Mouse (Mus musculus): ENCODE measurements at regions not wholly inside any gene's neighbourhood (a gene's known extent, or its start where the extent isn't known, plus 50 kb on each side); places are given as distances from the start of the nearest gene placed in this dataset.

DNA sequence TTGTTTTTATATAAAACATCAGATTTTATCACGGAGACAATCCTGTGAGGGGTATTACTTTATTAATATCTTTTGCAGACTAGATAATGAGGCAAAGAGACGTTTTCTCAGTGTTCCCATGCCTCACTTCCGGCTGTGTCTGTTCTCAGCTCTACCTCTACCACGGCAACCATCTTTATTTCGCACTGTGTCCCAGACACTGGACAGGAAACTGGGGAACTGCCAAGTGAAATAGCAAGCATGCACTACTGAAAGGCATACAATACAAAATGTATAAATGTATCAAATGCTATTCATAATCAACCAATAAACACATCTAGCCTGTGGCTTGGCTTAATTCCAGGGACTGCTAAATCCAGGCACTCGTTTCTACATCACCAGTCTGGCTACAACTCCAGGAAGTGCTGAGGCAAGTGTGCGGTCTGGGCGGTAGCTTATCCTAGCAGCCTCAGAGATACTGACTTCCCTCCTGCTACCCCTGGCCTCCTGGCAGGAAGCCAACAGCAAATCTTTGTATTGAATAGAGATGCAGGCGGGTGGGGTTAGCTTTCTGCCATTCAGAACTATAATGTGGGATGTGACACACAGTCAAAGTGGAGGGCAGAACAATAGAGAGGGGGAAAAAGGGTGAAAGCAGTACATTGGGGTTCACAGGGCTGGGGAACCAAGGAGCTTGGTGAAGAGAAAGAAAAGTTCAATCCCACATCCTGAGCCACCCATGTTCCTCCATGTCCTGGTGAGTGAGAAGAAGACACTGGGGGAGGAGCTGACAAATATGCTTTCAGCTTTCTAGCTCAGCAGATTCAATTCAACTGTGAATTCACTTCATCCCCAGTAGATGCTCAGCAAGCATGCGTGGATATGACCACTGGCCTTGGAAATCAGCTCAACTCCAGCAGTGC, 164.0 kb upstream of the F930015N05Rik start:
- Histone ChIP-seq H3K27me3 (replicated peaks) (peaks cover 31% of the 10 kb centered on the region), H3K36me3 (replicated peaks; ENCODE audit: low read length) (no peaks in the 10 kb centered on the region), H3K4me3 (replicated peaks) (no peak overlapping the region), H3K4me1 (peaks cover 6% of the 10 kb centered on the region), H3K9me3 (peaks cover 22% of the 10 kb centered on the region)
- TF ChIP-seq GATA1 (IDR thresholded peaks at IDR 0.05; ENCODE audit: borderline replicate concordance, low read length) (no peak), FLI1 (IDR thresholded peaks at IDR 0.05; ENCODE audit: low read length) (no peak)

DNA sequence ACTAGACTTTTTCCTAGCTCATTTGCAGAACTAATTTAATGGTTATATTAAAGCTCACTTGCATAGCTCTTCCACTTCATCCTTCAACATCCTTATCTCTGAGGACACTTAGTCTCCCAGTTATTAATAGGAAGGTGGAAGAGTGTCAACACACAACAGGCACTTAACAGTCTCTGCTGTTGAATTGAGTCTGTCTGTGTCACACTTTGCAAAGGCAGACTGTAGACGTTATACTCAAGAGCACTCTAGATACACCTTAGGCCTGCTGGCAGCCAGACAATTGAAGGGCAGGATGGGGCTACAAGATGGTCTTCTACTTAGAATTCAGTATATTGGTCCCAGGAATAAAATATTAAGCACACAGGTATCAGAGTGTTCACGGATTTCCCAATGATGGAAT, 172.6 kb upstream of the F930015N05Rik start:
- H3K4me1 ChIP-seq = no peaks in the 10 kb centered on the region
- no peaks in the 10 kb centered on the region for H3K9me3 ChIP-seq
- H3K4me3 ChIP-seq (replicated peaks) = no peak overlapping the region
- H3K36me3 ChIP-seq (replicated peaks; ENCODE audit: low read length) = no peaks in the 10 kb centered on the region
- H3K27me3 ChIP-seq (replicated peaks) = no peaks in the 10 kb centered on the region
- TF ChIP-seq FLI1 (IDR thresholded peaks at IDR 0.05; ENCODE audit: low read length) (no peak), GATA1 (IDR thresholded peaks at IDR 0.05; ENCODE audit: borderline replicate concordance, low read length) (no peak)

DNA sequence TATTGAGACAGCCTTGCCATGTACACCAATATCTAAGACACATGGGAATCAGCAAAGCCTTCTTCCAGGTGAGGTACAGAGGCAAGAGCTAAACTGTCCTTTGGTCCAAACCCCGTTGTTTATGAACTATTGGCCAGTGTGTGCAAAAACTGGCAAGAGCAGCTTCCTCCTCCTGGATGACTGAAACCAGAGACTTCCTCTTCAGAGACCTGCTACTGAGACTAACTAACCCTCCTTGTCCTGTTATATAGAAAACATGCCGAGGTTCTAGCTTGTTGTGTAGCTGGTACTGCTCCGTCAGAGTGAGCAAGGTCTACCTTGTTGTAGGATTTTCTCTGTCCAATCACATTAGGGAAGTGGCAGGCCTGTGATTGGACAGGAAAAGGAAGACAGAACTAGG, 174.3 kb upstream of the F930015N05Rik start:
- Histone ChIP-seq H3K4me1 (no peaks in the 10 kb centered on the region), H3K27me3 (replicated peaks) (no peaks in the 10 kb centered on the region), H3K36me3 (replicated peaks; ENCODE audit: low read length) (no peaks in the 10 kb centered on the region), H3K9me3 (no peaks in the 10 kb centered on the region), H3K4me3 (replicated peaks) (no peak overlapping the region)
- no peak for TF ChIP-seq GATA1 (IDR thresholded peaks at IDR 0.05; ENCODE audit: borderline replicate concordance, low read length)
- no peak for TF ChIP-seq FLI1 (IDR thresholded peaks at IDR 0.05; ENCODE audit: low read length)

DNA sequence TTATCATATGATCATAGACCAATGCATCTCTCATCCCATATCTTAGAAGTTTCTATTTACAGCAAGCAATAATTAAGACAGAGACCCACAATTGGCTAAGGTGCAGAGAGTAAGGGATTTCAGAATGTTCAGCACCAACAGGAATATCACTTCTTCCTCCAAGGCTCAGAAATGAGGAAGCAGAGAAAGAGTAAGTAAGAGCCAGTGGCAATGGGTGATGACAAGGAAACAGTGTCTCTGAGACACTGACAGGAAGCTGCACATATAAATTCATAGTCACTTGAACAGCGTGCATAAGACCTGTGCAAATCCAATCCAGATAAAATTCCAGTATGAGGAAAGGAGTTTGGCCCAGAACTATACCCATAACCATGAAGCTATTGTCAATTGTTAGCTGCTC, 178.7 kb upstream of the F930015N05Rik start:
- Histone ChIP-seq H3K27me3 (replicated peaks) (no peaks in the 10 kb centered on the region), H3K4me3 (replicated peaks) (no peak overlapping the region), H3K4me1 (no peaks in the 10 kb centered on the region), H3K36me3 (replicated peaks; ENCODE audit: low read length) (no peaks in the 10 kb centered on the region), H3K9me3 (no peaks in the 10 kb centered on the region)
- TF ChIP-seq FLI1 (IDR thresholded peaks at IDR 0.05; ENCODE audit: low read length) (no peak), GATA1 (IDR thresholded peaks at IDR 0.05; ENCODE audit: borderline replicate concordance, low read length) (no peak)

DNA sequence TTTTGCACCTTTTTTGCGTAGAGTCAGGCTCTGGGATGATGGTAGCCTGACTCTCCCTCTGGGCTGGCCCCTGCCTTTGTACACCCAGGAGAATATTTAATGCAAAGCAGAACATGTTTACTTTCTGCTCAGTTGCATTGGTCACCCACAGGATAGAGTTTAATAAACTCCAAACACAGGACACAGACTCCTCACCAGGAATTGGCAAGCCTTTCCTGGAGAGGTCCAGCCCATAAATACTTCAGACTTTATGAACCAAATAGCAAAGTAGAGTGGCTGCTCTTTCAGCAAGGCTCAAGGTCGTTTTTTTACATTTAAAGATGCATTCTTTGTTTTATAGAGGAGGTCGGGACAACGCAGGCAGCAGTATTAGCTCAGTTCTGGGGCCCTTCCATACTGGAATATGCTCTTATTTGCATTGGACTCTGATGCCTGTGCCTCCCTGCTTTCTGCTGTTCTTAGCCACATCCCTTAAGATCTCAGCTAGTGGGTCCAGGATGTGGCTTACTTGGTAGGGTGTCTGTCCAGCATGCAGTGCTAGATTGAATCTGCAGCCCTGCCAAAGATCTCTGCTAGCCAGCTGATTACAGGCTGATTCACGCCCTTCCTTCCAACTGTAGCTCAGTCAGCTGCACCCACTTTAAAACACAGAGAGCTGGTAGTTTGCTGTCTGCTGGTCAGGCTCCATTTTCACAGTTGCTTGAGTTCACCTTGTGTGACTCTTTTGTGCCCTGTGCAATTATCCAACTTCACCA, 182.4 kb upstream of the F930015N05Rik start:
- no peak overlapping the region for H3K4me3 ChIP-seq (replicated peaks)
- TF ChIP-seq FLI1 (IDR thresholded peaks at IDR 0.05; ENCODE audit: low read length) (no peak), GATA1 (IDR thresholded peaks at IDR 0.05; ENCODE audit: borderline replicate concordance, low read length) (no peak)
- H3K4me1 ChIP-seq = no peaks in the 10 kb centered on the region
- no peaks in the 10 kb centered on the region for H3K36me3 ChIP-seq (replicated peaks; ENCODE audit: low read length)
- no peaks in the 10 kb centered on the region for H3K9me3 ChIP-seq
- no peaks in the 10 kb centered on the region for H3K27me3 ChIP-seq (replicated peaks)

GRCm38 (mm10) chr11:64627180-64627579, 190.7 kb upstream of the F930015N05Rik start:
- H3K4me3 ChIP-seq (replicated peaks) = no peak overlapping the region
- no peaks in the 10 kb centered on the region for H3K4me1 ChIP-seq
- no peaks in the 10 kb centered on the region for H3K27me3 ChIP-seq (replicated peaks)
- H3K9me3 ChIP-seq = no peaks in the 10 kb centered on the region
- TF ChIP-seq GATA1 (IDR thresholded peaks at IDR 0.05; ENCODE audit: borderline replicate concordance, low read length) = no peak
- TF ChIP-seq FLI1 (IDR thresholded peaks at IDR 0.05; ENCODE audit: low read length) = no peak
- no peaks in the 10 kb centered on the region for H3K36me3 ChIP-seq (replicated peaks; ENCODE audit: low read length)

GRCm38 (mm10) chr11:64640947-64641346, 204.5 kb upstream of the F930015N05Rik start:
- Histone ChIP-seq H3K4me1 (no peaks in the 10 kb centered on the region), H3K9me3 (peaks cover 5% of the 10 kb centered on the region), H3K27me3 (replicated peaks) (peaks cover 1% of the 10 kb centered on the region), H3K36me3 (replicated peaks; ENCODE audit: low read length) (no peaks in the 10 kb centered on the region), H3K4me3 (replicated peaks) (no peak overlapping the region)
- no peak for TF ChIP-seq GATA1 (IDR thresholded peaks at IDR 0.05; ENCODE audit: borderline replicate concordance, low read length)
- TF ChIP-seq FLI1 (IDR thresholded peaks at IDR 0.05; ENCODE audit: low read length) = no peak

DNA sequence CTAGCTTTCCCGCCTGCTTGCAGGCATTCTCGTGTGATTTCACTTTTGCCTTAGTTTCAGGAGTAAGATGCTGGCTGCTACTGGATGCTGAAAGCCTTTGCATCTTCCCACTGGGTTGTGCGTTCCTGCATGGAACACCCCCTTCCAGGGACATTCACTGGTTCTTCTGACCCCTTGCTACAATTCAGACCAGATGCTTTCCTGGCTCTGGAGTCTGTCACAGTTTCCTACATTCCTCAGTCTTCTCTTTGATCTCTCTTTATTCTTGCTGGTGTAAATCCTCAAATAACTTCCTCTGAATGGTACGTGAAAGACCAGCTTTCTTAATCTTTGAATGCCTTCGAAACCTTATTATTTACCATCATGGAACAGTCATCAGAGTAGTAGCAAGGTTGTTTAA, 206.7 kb upstream of the F930015N05Rik start:
- no peaks in the 10 kb centered on the region for H3K9me3 ChIP-seq
- no peaks in the 10 kb centered on the region for H3K4me1 ChIP-seq
- H3K27me3 ChIP-seq (replicated peaks) = peaks cover 1% of the 10 kb centered on the region
- H3K4me3 ChIP-seq (replicated peaks) = no peak overlapping the region
- no peak for TF ChIP-seq FLI1 (IDR thresholded peaks at IDR 0.05; ENCODE audit: low read length)
- TF ChIP-seq GATA1 (IDR thresholded peaks at IDR 0.05; ENCODE audit: borderline replicate concordance, low read length) = no peak
- H3K36me3 ChIP-seq (replicated peaks; ENCODE audit: low read length) = no peaks in the 10 kb centered on the region

DNA sequence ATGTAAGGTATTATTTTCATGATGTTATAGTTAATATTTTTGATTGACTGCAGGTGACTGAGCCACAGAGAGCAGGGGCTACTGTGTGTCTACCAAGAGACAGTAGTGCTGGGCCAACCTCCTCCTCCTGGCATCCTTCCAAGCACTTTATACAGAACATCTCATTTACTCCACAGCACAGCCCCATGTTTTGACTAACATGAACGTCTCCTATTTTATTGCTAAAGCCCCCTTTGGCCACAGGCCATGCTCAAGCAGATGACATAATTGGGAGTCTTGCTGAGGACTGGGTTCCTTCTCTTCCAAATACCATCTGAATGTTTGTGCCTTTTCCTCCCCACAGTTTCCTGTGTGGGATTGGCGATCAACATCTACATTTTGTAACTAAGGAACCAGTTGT, 211.5 kb upstream of the F930015N05Rik start:
- no peaks in the 10 kb centered on the region for H3K4me1 ChIP-seq
- no peak for TF ChIP-seq GATA1 (IDR thresholded peaks at IDR 0.05; ENCODE audit: borderline replicate concordance, low read length)
- no peak for TF ChIP-seq FLI1 (IDR thresholded peaks at IDR 0.05; ENCODE audit: low read length)

More for the DNA sequence above, 211.5 kb upstream of the F930015N05Rik start:
- no peak overlapping the region for H3K4me3 ChIP-seq (replicated peaks)
- no peaks in the 10 kb centered on the region for H3K36me3 ChIP-seq (replicated peaks; ENCODE audit: low read length)
- H3K27me3 ChIP-seq (replicated peaks) = peaks cover 1% of the 10 kb centered on the region
- peaks cover 4% of the 10 kb centered on the region; the same call in 1 of the 2 replicates for H3K9me3 ChIP-seq
